Mouse (Mus musculus): ENCODE measurements around the gene 4921517D22Rik. TPM values are rescaled to one million over a fixed set of nuclear protein-coding genes. Genes with fewer than 3 reads are reported as not detected.
"Not testable (repeated sequence)": the region's sequence is repeated elsewhere in the genome, so short reads cannot be mapped to it uniquely, and the experiment has no call there.

The 4921517D22Rik gene
- total RNA-seq (2021) = not detected
- long read RNA-seq, experiment 1 = 0 reads
- long read RNA-seq, experiment 2 = 0 reads

GRCm38 (mm10) chr13:59694008-59694407 is at the start of gene 4921517D22Rik:
Gene 4921517D22Rik (minus strand): TSS chr13:59694108.
- DNase-seq (ENCODE audit: low spot score) = no peak

GRCm38 (mm10) chr13:59741697-59742096 is 47.8 kb upstream of the 4921517D22Rik start:
- peak; percentile 11 for DNase-seq (ENCODE audit: low spot score)

- DNase-seq (ENCODE audit: low spot score) = peak; percentile 53
These were observed 47.2 kb upstream of the 4921517D22Rik start for GRCm38 (mm10) chr13:59741096-59741495.

DNA sequence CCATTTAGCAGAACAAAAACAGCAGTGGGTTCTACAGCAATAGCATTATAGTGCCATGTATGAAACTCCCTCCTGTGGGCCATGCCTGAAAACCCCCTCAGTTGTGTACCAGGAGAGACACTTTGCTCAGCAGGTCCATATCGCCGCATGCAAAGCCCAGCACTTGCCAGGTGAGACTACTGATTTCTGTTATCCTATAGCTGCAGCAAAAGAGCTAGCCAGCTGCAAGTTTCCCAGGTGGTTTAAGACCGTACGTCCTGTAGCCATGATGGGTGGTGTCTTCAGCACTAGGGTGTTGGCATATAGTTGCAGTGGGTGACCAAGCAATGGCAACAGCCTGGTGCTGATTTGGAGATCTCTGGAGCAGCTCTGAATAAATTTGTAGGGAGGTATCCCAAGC is 45.5 kb upstream of the 4921517D22Rik start:
- DNase-seq (ENCODE audit: low spot score) = no peak

DNA sequence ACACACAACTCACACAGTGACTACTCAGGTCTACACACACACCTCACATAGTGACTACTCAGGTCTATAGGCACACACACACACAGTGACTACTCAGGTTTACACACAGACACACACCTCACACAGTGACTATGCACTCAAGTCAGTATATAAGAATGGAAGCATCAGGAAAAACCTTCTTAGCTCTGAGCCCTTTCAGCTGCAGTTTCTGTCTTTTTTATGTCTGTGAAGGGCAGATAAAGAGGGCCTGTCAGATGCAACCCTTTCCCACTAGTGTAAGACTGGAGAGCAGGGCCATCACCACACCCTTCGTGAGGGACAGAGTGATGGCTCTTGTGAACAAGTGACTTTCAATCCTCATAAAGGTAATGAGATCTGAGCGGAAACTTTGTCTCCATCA is 44.5 kb upstream of the 4921517D22Rik start:
- no peak for DNase-seq (ENCODE audit: low spot score)

GRCm38 (mm10) chr13:59735190-59735589 is 41.3 kb upstream of the 4921517D22Rik start:
- no peak for DNase-seq (ENCODE audit: low spot score)

GRCm38 (mm10) chr13:59734347-59734746 is 40.4 kb upstream of the 4921517D22Rik start:
- not testable (repeated sequence) for DNase-seq (ENCODE audit: low spot score)

- no peak for DNase-seq (ENCODE audit: low spot score)
These were observed 40.0 kb upstream of the 4921517D22Rik start for GRCm38 (mm10) chr13:59733936-59734335.

GRCm38 (mm10) chr13:59731652-59732051 is 37.7 kb upstream of the 4921517D22Rik start, which contains the start of gene Spata31d1d:
Gene Spata31d1d (minus strand): TSS chr13:59731752.
- no peak for DNase-seq (ENCODE audit: low spot score)

DNA sequence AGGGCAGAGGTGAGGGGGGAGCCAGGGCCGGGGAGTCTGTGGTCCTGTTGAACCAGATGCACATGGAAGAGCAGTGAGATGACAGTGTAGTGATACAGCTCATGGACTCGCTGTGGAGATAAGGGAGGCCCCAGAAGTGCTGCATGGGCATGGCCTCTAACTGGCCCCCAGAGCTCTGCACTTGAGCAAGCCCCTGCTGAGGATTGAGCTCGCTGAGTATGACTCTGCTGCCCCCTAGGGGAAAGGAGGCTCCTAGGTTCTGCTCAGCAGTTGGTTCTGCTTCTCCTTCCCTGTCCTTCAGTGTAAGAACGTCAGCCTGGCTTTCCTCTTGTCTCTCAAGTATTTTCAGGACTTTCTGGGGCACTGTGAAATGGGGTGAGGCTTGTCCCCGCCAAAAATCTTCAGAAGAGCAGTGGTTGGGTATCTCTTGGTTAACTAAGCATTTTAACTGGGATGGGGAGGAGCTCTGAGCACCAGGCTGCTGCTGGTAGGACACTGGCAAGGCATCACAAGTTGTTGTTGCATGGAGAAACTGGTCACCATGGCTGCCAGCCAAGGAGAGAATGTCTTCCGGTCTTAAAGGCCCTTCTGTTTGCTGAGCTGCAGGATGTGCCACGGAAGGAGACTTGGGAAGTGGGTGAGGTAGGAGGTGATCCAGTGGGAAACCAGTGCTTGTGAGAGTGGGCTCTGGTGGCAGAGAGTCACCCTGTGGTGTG is 34.6 kb upstream of the 4921517D22Rik start:
- peak; percentile 80 for DNase-seq (ENCODE audit: low spot score)

DNA sequence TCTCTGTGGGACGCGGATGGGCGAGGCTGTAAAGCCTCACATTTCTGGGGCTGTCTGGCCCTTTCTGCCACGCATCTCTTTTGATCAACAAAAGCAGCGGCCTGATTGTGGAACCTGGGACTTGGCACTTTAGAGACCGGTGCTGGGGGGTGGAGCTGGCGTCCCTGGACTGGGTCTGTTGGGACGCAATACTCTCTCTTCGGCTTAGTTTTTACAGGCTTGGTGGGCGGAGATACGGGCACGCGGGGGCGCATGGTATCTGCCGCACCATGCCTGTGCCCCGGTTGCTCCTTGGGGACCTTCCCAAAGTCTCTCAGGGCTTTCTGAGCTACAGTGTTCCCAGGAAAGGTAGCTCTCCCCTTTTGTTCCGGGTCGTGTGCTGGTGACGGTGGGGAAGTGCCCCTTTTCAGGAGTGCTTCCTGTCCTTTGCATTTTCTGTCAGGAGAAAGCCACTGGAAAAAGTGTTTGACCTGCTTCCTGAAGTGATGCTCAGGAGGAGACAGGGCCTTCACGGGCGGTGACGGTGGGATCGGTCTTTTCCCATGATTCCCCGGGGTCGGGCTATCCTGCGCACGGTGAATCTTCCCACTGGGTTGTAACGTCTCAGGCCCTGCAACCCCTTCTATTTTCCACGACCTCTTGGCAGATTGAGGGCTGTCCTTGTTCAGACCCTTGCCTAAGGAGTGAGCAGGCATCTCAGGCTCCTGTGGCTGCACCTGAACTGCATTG is 32.4 kb upstream of the 4921517D22Rik start:
- no peak for DNase-seq (ENCODE audit: low spot score)

DNA sequence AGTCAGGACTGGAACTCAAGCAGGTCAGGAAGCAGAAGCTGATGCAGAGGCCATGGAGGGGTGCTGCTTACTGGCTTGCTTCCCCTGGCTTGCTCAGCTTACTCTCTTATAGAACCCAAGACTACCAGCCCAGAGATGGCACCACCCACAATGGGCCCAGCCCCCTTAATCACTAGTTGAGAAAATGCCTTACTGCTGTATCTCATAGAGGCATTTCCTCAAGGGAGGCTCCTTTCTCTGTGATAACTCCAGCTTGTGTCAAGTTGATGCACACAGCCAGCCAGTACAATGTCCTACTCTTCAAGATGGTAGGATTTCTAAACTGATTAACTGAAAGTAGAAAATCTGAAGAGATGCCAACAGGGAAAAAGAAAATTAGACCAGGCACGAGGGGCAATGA is 28.2 kb upstream of the 4921517D22Rik start:
- not testable (repeated sequence) for DNase-seq (ENCODE audit: low spot score)

- no peak for DNase-seq (ENCODE audit: low spot score)
These were observed 25.6 kb upstream of the 4921517D22Rik start for GRCm38 (mm10) chr13:59719475-59719874.

DNA sequence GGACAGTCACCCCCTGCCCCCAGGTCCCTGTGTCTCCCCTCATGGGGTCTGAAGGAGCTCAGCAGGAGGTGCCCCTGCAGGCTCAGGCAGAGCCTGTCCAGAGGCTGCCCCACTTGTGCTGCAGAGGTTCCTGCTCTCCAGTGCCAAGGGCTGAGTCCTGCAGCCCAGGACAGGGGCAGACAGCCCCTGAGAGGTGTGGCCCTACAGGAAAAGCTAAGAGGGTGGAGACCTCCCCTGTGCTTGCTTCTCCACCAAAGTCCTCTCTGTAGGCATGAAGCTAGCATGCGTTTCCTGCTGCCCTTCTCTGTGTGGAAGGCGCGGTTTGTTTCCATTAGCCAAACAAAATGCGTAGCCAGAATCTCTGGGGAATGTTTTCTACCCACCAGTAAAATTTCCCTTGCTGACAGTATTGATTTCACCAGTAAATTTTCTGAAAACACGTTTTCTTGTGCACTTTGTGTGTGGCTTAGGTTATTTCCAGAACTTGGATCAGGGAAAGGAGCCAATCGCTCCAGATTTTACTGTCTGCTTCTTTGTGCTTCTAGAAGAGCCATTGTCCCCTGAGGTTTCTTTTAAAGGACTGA is 25.0 kb upstream of the 4921517D22Rik start:
- not testable (repeated sequence) for DNase-seq (ENCODE audit: low spot score)

- no peak for DNase-seq (ENCODE audit: low spot score)
These were observed 19.8 kb upstream of the 4921517D22Rik start for GRCm38 (mm10) chr13:59713710-59714109.

DNA sequence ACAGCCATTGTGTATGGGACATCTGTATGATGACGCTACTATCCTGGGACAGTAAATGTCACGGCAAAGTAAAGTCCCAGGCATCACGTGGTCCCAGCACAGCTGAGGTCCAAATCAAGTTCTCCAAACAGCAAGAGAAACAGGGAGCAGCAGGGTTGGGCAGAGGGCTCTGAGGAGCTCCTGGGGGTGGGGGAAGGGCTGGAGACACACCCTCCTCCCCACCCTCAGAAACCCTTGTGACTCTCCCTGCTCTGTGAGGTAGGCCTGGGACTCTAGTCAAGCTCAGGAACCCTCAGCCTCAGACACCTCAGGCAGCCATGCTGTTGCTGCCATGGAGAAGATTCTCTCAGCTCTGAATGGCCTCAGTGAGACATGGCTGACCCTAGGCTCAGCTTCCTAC is 18.1 kb upstream of the 4921517D22Rik start, which contains the start of gene Spata31d1b:
Gene Spata31d1b (plus strand): TSS at position 301 of the 400 bp plus-strand sequence.
- not testable (repeated sequence) for DNase-seq (ENCODE audit: low spot score)

GRCm38 (mm10) chr13:59710230-59710629 is 16.3 kb upstream of the 4921517D22Rik start, which contains the start of gene Spata31d1a:
Gene Spata31d1a (minus strand): TSS chr13:59710330.
- DNase-seq (ENCODE audit: low spot score) = no peak

- no peak for DNase-seq (ENCODE audit: low spot score)
These were observed 10.7 kb upstream of the 4921517D22Rik start for GRCm38 (mm10) chr13:59704562-59704961.

GRCm38 (mm10) chr13:59703514-59703913 is 9.6 kb upstream of the 4921517D22Rik start:
- no peak for DNase-seq (ENCODE audit: low spot score)

DNA sequence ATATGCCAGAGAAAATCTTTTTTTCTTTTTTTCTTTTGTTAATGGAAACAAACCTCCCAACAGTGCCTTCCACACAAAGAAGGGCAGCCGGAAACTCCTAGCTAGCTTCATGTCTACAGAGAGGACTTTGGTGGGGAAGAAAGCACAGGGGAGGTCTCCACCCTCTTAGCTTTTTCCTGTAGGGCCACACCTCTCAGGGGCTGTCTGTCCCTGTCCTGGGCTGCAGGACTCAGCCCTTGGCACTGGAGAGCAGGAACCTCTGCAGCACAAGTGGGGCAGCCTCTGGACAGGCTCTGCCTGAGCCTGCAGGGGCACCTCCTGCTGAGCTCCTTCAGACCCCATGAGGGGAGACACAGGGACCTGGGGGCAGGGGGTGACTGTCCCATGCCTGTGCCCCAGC is 6.2 kb upstream of the 4921517D22Rik start:
- not testable (repeated sequence) for DNase-seq (ENCODE audit: low spot score)

DNA sequence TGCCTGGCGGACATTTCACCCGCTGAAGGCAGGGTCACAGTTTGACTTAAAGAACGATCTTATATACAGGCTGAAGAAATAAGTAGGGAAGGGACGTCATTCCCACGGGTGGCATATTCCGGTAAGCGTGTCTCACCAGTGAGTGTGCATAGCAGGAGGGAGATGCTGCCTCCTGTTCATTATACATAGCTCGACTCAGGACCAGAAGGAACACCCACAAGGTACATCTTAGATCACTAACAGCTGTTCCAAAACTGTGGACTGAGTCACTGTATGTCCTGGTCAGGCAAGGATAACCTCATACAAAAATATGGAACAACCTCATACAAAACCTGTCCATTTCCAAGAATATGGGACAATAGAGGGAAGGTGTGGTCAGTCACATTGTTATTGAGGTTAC is 5.2 kb upstream of the 4921517D22Rik start:
- no peak for DNase-seq (ENCODE audit: low spot score)

- DNase-seq (ENCODE audit: low spot score) = no peak
These were observed 1.9 kb upstream of the 4921517D22Rik start for GRCm38 (mm10) chr13:59695781-59696180.
